Mouse (Mus musculus) bone marrow, adult 2 months (tissue): ENCODE measurements around the gene Sipa1l2.

Experiments
- CTCF ChIP-seq: fragments of 200-500 bp; IDR thresholded peaks from 2 replicates; pipeline ENCODE4 v1.5.1; 2011; ENCODE audit warnings: low read length, control low read depth; ENCODE audit not compliant: control insufficient read depth, insufficient read depth
- POLR2A ChIP-seq: fragments of 200-500 bp; IDR thresholded peaks from 2 replicates; pipeline ENCODE4 v1.6.1; 2011; ENCODE audit warnings: low read depth, mild to moderate bottlenecking, control low read depth, low read length, borderline replicate concordance; ENCODE audit not compliant: control insufficient read depth

- TF ChIP-seq CTCF: no peak
- no peak for TF ChIP-seq POLR2A
Observed at GRCm38 (mm10) chr8:125611024-125611798, 41.6 kb upstream of the Sipa1l2 start.
